Mouse (Mus musculus) limb, embryonic 14.5 days (tissue): ENCODE measurements around the gene Crnn. TPM values are rescaled to one million over a fixed set of nuclear protein-coding genes. Genes with fewer than 3 reads are reported as not detected.

Experiments
- ATAC-seq: fragments of 200-750 bp; cut with Nextera tagmentation; 2 replicates; pipeline ENCODE4 v1.8.0; 2017; ENCODE audit warnings: low read depth, moderate number of reproducible peaks, moderate TSS enrichment; ENCODE audit not compliant: low FRiP score
- DNase-seq: peaks from one replicate; pipeline ENCODE4 v3.0.0-alpha.2; 2015; ENCODE audit warnings: low spot score
- H3K27ac ChIP-seq: fragments of 300-500 bp; sonication (generic); replicated peaks from 2 replicates; pipeline ENCODE4 v1.5.1; 2014; ENCODE audit warnings: low read depth, mild to moderate bottlenecking, low read length, moderate library complexity, mixed read lengths
- H3K27me3 ChIP-seq: fragments of 300-500 bp; sonication (generic); 2 replicates; pipeline ENCODE4 v1.6.1; 2014; ENCODE audit warnings: low read length, mixed read lengths; ENCODE audit not compliant: control insufficient read depth, insufficient read depth
- H3K36me3 ChIP-seq: fragments of 300-500 bp; sonication (generic); 2 replicates; pipeline ENCODE4 v1.6.1; 2014; ENCODE audit warnings: mild to moderate bottlenecking, low read length, moderate library complexity, mixed read lengths; ENCODE audit not compliant: control insufficient read depth, insufficient read depth
- H3K4me1 ChIP-seq: fragments of 300-500 bp; sonication (generic); 2 replicates; pipeline ENCODE4 v1.6.1; 2014; ENCODE audit warnings: antibody characterized with exemption, low read length, mixed read lengths; ENCODE audit not compliant: control insufficient read depth, insufficient read depth
- H3K4me2 ChIP-seq: fragments of 300-500 bp; sonication (generic); replicated peaks from 2 replicates; pipeline ENCODE4 v1.6.1; 2014; ENCODE audit warnings: low read depth, mild to moderate bottlenecking, low read length, moderate library complexity; ENCODE audit not compliant: severe bottlenecking
- H3K4me3 ChIP-seq: fragments of 300-500 bp; sonication (generic); replicated peaks from 2 replicates; pipeline ENCODE4 v1.5.1; 2014; ENCODE audit warnings: low read length
- H3K9ac ChIP-seq: fragments of 300-500 bp; sonication (generic); 2 replicates; pipeline ENCODE4 v1.6.1; 2014; ENCODE audit warnings: mild to moderate bottlenecking, low read depth, low read length, moderate library complexity; ENCODE audit not compliant: severe bottlenecking
- H3K9me3 ChIP-seq: fragments of 300-500 bp; sonication (generic); 2 replicates; pipeline ENCODE4 v1.6.1; 2016; ENCODE audit warnings: low read length; ENCODE audit not compliant: control insufficient read depth
- POLR2A ChIP-seq: fragments of 200-500 bp; IDR thresholded peaks from 2 replicates; pipeline ENCODE4 v1.8.0; 2012; ENCODE audit warnings: inconsistent platforms, mild to moderate bottlenecking, moderate library complexity, borderline replicate concordance; ENCODE audit not compliant: insufficient read depth, insufficient read length; ENCODE audit errors: extremely low read depth
- WGBS: fragments of 180-500 bp; shearing (Covaris S2); extraction: QIAGEN DNeasy Blood & Tissue Kit; methylation state at CpG from one replicate; pipeline ENCODE4 v1.1.7; 2014; 5-methylcytosine and 5-hydroxymethylcytosine counted together
- polyA plus RNA-seq, 2 experiments: library from polyadenylated mRNA; depleted of rRNA in 1 of 2; stranded (reverse) in 1 of 2; unstranded in 1 of 2; fragments of >200 nt; fragmentation: Nextera tagmentation in 1 of 2; extraction: Ambion mirVana in 1 of 2; gene quantifications; 2 replicates each; pipeline versions ENCODE4 v1.2.1 to v1.2.3; 2012 to 2014

Crnn gene
- polyA plus RNA-seq (2012; rRNA removed) (0.14 and 0.55 TPM in 2 replicates), polyA plus RNA-seq (2014; fragmentation: Nextera tagmentation; extraction: Ambion mirVana) (0.19 and 0.51 TPM in 2 replicates)

DNA sequence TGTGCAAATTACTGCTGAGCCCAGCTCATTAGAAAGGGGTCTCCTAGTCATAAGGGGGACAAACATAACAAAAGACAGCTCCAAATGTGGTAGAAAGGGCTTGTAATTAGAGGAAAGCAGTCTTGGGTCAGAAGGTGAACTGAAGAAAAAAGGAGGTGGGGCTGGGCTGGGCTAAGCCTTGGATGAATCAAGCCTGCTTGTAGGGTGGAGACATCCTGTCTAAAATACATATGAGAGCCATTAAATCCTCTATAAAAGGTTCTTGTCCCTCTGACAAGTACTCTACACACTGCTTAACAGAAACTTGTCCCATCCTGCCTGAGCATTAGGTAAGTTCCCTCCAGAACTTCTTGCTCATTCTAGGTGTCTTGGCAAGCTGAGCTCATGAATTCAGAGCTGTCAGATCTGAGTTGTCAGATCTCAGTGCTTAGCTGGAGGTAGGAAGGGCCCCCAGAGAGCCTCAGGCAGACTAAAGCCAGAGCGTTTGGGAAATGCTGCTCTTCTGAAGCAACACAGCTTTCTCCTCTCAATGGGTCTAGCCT lies at the start of gene Crnn:
Gene Crnn, plus strand, starts transcription at position 278 of the 542 bp plus-strand sequence.
- Histone ChIP-seq H3K4me1 (no peaks in the 10 kb centered on the region), H3K4me3 (no peak within 1 kb of the TSS), H3K9me3 (no peaks in the 10 kb centered on the region), H3K27me3 (no peaks in the 10 kb centered on the region), H3K9ac (no peak within 1 kb of the TSS), H3K36me3 (no peaks in the 10 kb centered on the region), H3K27ac (no peak within 1 kb of the TSS), H3K4me2 (no peak within 1 kb of the TSS)
- no peak for TF ChIP-seq POLR2A
- 50% methylated on average over 1 of the region's 1 CpGs for WGBS
- DNase-seq (no peak), ATAC-seq (no peak)

DNA sequence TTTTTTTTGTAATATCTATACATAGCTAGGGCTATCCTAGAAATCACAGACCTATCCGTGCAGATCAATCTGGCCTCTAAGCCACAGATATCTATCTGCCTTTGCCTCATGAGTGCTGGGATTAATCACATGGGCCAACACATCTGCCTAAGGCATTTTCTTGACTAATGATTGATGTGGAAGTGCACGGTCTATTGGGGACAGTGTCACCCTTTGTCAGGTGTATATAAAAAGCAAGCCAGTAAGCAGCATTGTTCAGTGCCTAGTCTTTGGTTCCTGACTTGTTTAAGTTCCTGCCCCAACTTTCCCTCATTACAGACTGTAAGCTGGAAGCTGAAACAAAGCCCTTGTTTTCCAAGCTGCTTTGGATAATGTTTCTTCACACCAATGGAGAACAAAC lies 48.1 kb upstream of the Crnn start:
- Histone ChIP-seq H3K4me1 (no peaks in the 10 kb centered on the region), H3K36me3 (no peaks in the 10 kb centered on the region), H3K4me2 (no peak overlapping the region), H3K9me3 (no peaks in the 10 kb centered on the region), H3K9ac (no peak overlapping the region), H3K27ac (no peak overlapping the region), H3K27me3 (no peaks in the 10 kb centered on the region), H3K4me3 (no peak overlapping the region)
- ATAC-seq (no peak), DNase-seq (no peak)
- 72% methylated on average over 2 of the region's 2 CpGs for WGBS
- TF ChIP-seq POLR2A = no peak

DNA sequence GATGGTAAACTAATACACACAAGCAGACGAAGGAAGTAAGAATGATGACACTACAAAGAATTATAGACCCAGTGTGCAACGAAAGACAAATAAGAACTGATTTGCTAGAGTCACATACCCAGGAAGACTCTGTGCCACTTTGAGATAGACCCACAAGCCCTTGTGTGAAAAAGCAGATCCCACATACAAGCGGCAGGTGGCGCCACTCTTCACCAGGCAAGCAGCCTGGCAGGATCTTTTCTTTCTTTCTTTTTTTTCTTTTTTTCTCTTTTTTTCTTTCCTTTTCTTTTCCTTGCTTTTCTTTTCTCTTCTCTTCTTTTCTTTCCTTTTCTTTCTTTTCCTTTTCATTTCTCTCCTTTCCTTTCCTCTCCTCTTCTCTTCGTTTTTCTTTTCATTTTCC lies 32.9 kb upstream of the Crnn start:
- no peak for ATAC-seq
- Histone ChIP-seq H3K4me1 (no peaks in the 10 kb centered on the region), H3K27me3 (no peaks in the 10 kb centered on the region), H3K36me3 (no peaks in the 10 kb centered on the region), H3K4me2 (no peak overlapping the region), H3K27ac (no peak overlapping the region), H3K4me3 (no peak overlapping the region), H3K9ac (no peak overlapping the region), H3K9me3 (no peaks in the 10 kb centered on the region)
- WGBS = 38% methylated on average over 5 of the region's 5 CpGs
- TF ChIP-seq POLR2A = no peak
- DNase-seq = no peak

DNA sequence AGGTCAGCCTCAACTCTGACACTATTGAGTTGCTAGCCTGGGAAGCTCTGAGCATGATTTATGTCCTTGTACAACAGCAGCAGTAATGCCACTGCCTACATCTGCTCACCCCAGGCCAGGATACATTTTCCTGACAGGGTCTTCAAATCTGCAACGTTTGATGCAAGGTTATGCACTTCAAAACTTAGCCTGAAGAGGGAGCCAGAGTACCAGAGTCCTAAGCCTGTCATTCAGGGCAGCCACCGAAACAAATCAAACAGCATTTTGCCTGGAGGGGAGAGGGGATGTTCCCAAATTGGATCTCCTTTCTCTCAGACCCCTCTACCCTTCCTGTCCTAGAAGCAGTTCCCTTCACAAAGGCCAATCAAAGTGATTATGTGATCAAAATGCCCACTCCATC lies 30.1 kb upstream of the Crnn start:
- ATAC-seq = no peak

DNA sequence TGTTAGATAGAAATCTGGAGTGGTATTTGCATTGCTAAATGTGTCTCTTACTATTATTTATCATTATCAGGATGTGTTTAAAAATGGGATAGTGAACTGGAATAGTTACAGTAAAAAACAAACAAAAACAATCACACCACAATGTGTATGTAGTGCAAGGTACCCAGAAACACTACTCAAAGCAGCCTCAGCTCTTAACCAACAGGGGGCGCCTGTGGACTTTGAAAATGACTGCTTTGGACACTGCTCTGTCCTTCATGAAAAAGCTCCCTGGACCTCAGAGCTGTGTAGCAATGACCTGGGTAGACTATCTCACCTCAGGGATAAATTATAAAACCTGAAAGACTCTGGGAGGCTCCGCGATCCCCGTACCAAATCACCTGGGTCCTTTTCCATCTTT lies 25.5 kb upstream of the Crnn start:
- Histone ChIP-seq H3K36me3 (no peaks in the 10 kb centered on the region), H3K27ac (no peak overlapping the region), H3K27me3 (no peaks in the 10 kb centered on the region), H3K4me2 (no peak overlapping the region), H3K4me1 (no peaks in the 10 kb centered on the region), H3K9ac (no peak overlapping the region), H3K9me3 (no peaks in the 10 kb centered on the region), H3K4me3 (no peak overlapping the region)
- WGBS = 50% methylated on average over 4 of the region's 4 CpGs
- TF ChIP-seq POLR2A = no peak
- DNase-seq = no peak
- no peak for ATAC-seq

More for the DNA sequence above, 30.1 kb upstream of the Crnn start:
- 0% methylated on average over 2 of the region's 2 CpGs for WGBS
- Histone ChIP-seq H3K36me3 (no peaks in the 10 kb centered on the region), H3K4me1 (no peaks in the 10 kb centered on the region), H3K9me3 (no peaks in the 10 kb centered on the region), H3K27me3 (no peaks in the 10 kb centered on the region), H3K9ac (no peak overlapping the region), H3K27ac (no peak overlapping the region), H3K4me3 (no peak overlapping the region), H3K4me2 (no peak overlapping the region)
- TF ChIP-seq POLR2A = no peak
- peak; percentile 63 for DNase-seq
